Mouse (Mus musculus) urinary bladder, postnatal 36 days (tissue): ENCODE results near the gene Phactr2.
A peak's percentile ranks its signal among the peaks of the same experiment; 100 is the strongest.
"Not testable (repeated sequence)": the region's sequence is repeated elsewhere in the genome, so short reads cannot be mapped to it uniquely, and the experiment has no call there.

Experiments used
- DNase-seq, 2 experiments: peaks; one replicate each; pipeline ENCODE4 v3.0.0; 2022; ENCODE audit warnings: low spot score in 2 of 2, mixed read lengths in 1 of 2

Phactr2 gene

DNA sequence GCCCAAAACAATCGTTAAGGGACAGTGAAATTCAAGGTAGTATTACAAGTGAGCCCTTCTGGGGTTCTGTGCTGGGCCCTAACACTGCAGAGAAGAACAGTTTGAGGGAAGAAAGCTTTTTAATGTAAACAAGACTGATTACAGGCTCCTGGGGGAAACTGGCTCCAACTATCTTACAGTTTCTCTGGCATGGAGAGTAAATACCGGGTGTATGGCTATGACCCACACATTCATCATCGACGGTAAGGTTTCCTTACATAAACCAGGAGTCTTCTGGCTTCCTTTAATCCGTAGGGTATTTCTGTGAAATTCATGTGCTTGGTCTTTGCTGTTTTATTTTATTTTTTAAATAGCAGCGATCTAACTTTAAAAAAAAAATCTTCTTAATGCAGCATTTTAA is 261.4 kb downstream of the Phactr2 start:
- no peak for DNase-seq

- DNase-seq: no peak
These were observed 261.9 kb downstream of the Phactr2 start for GRCm38 (mm10) chr10:13212326-13212725.

DNA sequence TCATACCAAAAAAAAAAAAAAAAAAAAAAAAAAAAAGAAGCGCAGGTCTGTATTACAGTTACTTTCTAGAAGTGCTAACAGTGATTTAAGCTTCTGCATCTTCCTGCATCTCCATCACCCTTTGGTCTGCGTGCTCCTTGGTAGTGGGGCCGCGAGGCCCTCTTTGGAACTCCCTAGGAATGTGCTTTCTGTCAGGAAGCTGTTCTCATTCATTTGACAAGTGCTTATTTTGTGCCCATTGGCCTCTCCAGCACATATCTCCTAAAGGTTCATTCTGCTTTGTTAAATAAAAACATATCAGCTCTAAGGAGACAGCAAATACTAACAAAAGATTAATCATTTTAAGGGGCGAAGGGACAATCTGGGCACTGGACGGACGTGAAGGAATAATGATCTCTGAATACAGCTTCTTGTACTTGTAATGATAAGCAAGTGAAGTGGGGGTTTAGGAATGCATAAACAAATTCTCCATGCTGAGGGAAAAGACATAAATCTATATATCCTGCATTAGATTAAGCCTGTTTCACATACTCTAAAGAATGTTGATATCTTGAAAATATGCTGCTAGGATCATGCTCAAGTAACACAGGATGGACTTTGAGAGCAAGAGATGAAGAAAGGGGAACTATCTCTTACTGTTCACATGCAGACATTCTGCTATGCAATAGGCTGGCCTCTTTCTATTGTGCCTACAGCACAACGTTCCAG is 264.1 kb downstream of the Phactr2 start:
- no peak for DNase-seq

DNA sequence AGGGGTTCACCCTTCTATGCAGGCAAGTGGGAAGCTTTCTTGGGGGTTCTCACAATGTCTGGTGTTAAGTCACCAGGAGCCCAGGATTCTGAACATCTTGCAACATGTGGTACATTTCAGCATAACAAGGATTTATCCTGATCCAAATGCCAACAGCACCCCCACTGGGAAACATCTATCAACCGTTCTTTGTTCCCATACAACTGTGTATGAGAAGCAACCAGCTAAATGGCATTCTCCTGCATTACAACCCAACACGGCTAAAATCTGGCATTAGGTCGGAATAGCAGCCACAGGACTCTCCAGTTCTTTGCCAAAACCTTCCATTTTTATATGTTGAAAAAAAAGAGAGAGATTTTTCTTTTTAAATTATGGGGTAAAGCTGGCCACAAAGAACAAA is 264.7 kb downstream of the Phactr2 start:
- no peak for DNase-seq

GRCm38 (mm10) chr10:13209061-13209460 is 265.2 kb downstream of the Phactr2 start:
- DNase-seq: no peak

DNA sequence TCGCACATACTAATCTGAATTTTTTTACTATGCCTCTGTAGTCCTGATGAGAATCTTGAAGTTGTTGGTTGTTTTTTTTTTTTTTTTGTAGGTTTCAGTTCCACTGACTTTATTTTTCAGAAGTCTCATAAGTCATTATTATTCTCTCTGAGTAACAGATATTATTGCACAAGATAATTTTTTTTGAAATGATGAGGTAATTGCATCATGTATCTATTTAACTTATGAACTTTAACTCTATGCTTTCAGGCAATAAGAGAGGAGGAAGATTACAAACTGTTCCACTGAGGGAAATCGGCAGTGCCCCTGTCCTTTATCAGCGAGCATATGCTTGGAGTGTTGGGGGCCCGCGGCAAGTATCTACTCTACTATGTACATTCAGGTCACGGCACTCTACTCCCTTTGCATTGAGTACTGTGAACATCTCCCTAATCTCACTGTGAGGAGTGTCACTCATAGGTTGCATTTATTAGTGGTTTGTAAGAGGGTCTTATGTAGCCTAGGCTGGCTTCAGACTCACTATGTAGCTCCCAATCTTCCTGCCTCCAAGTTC is 272.4 kb downstream of the Phactr2 start:
- no peak for DNase-seq

DNA sequence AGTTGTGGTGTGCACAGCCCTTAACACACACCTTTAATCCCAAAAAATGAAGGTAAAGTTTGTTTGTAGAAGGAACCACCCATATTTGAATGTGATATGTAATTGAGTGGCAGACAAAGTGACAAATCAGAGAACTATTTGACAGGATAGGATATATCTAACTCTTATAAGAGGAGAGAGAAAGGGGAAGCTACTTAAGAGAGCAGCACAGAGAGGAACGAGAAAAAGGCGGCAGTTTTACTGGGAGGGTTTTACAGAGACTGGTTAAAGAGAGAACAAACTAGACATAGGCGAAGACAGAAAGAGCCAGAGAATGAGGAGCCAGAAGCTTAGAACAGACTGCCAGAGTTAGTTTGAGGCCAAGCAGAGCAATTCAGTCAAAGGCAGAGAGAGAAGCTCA is 273.4 kb downstream of the Phactr2 start:
- DNase-seq: no peak

DNA sequence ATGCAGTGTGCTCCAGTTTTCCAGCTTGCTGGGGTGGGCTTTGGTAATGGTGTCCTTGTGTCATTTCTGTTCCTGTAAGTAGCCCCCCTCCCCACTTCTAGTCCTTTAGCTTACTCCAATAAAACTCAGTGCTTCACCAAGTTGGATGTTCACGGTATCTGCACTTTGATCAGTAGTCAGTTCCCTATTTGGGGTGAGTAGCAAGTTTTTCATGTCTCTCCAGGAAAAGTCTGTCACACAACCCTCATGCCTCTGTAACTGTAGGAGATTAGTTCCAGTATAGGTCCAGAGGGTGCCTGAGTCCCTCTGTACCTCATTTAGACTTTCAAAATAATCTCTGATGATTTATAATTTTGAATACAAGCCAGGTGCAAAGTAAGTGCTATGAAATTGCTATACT is 275.0 kb downstream of the Phactr2 start:
- no peak for DNase-seq

DNA sequence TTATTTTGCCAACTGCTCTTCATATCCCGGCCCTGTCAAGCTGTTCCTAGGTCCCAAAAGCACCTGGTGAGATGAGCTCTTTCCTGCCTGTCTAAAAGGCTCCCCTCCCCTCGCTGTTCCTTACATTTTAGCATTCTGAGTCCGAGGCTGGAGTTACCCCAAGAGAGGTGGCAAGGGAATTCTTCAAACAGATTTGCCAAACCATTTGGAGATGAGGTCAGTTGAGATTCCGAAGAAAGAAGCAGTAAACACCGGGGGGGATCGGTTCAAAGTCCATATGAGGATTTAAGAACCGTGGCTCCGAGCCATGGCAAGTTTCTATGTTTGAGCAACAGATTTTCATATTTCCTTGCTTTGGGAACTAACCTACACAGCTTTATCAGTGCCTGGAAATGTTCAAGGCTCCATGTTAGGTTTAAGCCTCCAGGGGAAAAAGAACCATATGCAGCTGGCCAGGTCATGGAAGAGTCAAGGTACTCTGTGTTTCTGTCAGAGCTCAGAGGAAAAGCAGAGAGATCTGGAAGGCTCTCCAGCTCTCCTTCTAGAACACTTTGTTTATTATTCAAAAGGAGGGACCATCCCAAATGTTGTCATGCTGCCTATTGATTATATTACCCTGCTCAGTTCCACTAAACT is 277.2 kb downstream of the Phactr2 start:
- no peak for DNase-seq

DNA sequence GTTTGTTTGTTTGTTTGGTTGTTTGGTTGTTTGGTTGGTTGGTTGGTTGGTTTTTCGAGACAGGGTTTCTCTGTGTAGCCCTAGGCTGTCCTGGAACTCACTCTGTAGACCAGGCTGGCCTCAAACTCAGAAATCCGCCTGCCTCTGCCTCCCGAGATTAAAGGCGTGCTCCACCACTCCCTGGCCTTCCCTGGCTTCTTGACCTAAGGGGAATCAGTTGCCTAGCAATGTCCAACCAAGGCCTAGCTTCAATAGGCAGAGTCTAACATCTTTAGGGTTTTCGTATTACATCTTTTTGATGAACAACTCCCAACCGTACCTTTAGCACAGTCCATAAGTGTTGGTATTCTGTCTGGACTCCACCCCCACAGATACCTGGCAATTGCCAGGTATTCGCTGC is 280.7 kb downstream of the Phactr2 start:
- DNase-seq: not testable (repeated sequence)

GRCm38 (mm10) chr10:13192731-13193351 is 281.4 kb downstream of the Phactr2 start, which contains the start of gene Ltv1:
TSS of gene Ltv1 (minus strand) at chr10:13193168.
- DNase-seq: peak; percentile 93 to 97

- DNase-seq: no peak
These were observed 284.3 kb downstream of the Phactr2 start for GRCm38 (mm10) chr10:13189881-13190280.

GRCm38 (mm10) chr10:13186754-13187153 is 287.5 kb downstream of the Phactr2 start:
- DNase-seq: no peak

DNA sequence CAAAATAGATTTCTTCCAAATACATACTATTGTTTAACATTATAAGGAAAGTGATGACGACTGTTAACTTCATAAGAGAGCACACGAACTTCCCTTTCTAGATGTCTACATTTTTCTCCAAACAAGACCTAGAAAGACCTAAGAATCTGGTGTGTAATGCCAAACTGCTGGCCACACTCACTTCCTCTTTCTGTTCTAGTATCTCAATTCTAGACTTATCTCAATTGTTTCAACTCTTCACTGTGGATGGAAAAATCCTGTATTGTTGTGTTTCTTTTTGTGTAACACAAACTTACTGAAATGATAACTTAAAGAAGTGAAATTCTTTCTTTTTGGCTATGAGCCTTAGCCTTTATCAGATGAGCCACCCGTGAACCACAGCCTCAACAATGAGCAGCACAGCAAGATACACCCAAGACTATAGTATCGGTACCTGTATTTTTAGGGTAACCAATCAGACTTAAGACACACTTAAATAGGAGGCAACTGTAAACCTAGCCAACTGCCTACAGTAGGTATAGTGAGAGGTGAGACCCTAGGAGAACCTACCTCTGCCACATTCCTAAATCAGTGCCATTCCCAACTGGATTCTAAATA is 289.9 kb downstream of the Phactr2 start:
- DNase-seq: no peak

- no peak for DNase-seq
These were observed 294.0 kb downstream of the Phactr2 start for GRCm38 (mm10) chr10:13180211-13180610.

DNA sequence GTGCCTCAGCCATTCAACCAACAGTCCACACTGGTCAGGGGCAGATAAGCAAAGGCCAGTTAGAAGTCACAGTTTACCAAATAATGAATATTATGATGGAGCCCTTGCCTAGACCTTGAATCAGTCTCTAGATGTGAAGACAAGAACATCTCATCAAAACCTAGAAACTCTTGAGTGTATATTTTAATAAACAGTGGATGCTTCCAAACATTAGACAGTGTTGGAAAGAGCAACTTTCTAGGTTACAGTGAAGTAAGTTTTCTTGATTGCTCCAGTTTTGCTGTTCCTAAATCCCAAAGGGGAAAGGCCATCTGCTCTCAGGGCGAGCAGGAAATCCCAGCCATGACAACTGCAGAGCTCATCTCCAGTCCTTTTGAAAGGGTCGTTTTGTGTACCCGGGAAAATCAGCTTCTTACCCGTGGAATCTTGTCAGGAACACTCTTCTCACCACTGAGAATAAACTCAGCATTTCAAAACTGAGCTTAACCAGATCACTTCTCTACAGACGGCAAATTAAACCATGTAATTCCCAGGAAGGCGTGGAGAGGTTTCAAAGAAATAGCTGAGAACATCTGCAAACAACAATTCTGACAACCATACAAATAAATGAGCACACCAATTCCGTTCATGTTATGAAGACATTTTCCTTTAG is 296.1 kb downstream of the Phactr2 start, which contains the start of gene Zc2hc1b:
Gene Zc2hc1b, minus strand, starts transcription at position 51 of the 652 bp plus-strand sequence.
- DNase-seq: no peak

GRCm38 (mm10) chr10:13175866-13176265 is 298.3 kb downstream of the Phactr2 start:
- no peak for DNase-seq

DNA sequence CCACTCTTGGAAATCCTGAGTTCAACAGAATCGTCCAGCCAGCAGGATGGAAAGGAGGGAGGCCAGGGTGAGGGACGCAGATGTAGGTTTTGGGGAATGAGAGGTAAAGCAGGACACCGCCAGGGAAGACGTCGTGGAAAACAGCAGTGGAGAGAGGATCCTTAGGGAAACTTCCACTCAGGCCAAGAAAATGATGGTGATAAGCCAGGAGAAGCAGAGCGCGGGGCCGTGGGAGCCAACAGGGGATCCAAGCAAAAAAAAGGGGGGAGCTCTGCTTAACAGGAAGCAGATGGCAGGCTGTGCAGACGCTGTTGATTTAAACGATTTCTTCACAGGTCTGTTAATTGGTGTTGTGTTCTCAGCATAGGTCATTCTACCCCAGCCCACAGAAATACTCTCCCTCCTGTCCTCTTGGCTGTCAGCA is 301.4 kb downstream of the Phactr2 start:
- DNase-seq: no peak

DNA sequence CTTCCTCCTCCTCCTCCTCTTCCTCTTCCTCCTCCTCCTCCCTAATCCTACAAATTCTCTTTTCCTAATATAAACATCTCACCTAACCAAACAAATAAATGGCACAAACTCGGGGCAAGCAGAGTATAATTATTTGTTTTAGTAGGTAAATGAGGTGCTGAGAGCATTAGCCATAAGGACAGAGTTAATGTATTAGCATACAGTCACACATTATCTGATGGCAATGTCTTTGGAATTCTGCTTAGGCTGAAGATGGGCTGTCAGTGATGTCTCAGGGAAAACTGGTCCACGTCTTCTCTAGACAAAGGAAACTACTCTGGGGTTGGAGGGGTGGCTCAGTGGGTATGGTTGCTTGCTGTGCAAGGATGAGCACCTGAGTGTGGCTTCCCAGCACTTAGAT is 302.8 kb downstream of the Phactr2 start:
- DNase-seq: no peak

DNA sequence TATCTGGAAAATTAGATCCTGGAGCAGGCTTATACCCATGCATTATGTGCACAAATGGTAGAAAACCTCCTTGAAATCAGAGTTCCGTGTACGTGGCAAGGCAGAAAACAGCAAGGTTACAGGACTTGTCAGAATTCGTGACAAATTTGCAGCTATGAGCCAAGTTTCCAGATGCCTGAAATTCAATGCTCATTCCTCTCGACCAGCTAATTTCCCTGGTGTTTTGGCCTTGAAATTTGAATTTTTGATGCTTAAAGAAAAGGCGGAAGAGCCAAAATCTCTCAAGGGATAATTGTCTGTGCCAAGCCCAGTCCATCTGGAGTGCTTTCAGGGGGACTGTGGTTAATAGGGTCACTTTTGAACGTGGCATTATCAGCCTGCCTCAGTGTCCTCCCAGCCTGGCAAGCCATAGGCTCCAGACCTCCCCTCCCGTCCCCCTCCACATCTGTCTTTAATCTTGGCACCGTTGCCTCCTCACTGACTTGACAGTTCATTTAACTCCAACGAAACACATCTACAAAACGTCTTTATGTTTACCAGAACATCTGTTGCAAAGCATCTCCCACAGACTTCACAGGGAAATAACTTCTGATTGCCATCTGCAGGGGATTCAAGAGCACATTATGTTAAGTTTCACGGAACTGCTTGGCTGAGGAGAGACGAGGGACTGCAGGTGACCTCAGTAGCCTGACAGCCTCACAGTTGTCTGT is 303.3 kb downstream of the Phactr2 start:
- DNase-seq: no peak

- DNase-seq: no peak
These were observed 305.8 kb downstream of the Phactr2 start for GRCm38 (mm10) chr10:13168461-13168860.
